In genomic region chr15:102975688-102976111, GRCm38 (mm10) we compare ENCODE assay signal across 14 mouse cellular contexts. TPM values are rescaled to one million over a fixed set of nuclear protein-coding genes. Genes with fewer than 3 reads are reported as not detected.
DNase-seq lines count a peak whose midpoint lies in the region; ATAC-seq and TF ChIP-seq lines count a peak whose summit lies in the region.
"Had no signal": no experiment of that assay in that cellular context is flagged by ENCODE, and none has a peak within 500 bp of the region (broad histone marks: within the 10 kb centered on the region; RNA-seq: fewer than 3 reads in every experiment).

No protein-coding gene starts in this region.

- no peak for TF ChIP-seq EP300 in ES-Bruce4 (IDR thresholded peaks at IDR 0.05; ENCODE audit: insufficient read depth, low read depth, low read length)

- peak; percentile 42 for DNase-seq in liver, embryonic 11.5 days (ENCODE audit: low spot score)
- no peak for DNase-seq in cerebellum, adult 11-12 months
- DNase-seq in frontal cortex, adult 2 months (ENCODE audit: extremely low spot score in 1 of 2, low spot score in 1 of 2), result no peak
- DNase-seq: heart, postnatal 36 days; right cerebral cortex, postnatal 14 days; thymus, postnatal 36 days had no signal

- no peak overlapping the region for H3K27ac ChIP-seq in liver, embryonic 11.5 days (ENCODE audit: low read depth, low read length)
- no peak overlapping the region for H3K27ac ChIP-seq in liver, embryonic 12.5 days
- no peak overlapping the region for H3K27ac ChIP-seq in ES-Bruce4 (ENCODE audit: insufficient read depth, low read length)
- no peak overlapping the region for H3K27ac ChIP-seq in intestine, embryonic 15.5 days
- peak overlapping the region; percentile 73 for H3K27ac ChIP-seq in limb, embryonic 12.5 days
- H3K27ac ChIP-seq: forebrain, embryonic 13.5 days had no signal

- H3K36me3 ChIP-seq in liver, embryonic 11.5 days (ENCODE audit: control insufficient read depth, insufficient read depth, low read length), result no peaks in the 10 kb centered on the region
- H3K36me3 ChIP-seq in liver, embryonic 12.5 days, result no peaks in the 10 kb centered on the region
- no peaks in the 10 kb centered on the region for H3K36me3 ChIP-seq in ES-Bruce4 (ENCODE audit: control insufficient read depth, insufficient read depth, low read length, poor library complexity, severe bottlenecking)
- H3K36me3 ChIP-seq in intestine, embryonic 15.5 days, result no peaks in the 10 kb centered on the region
- no peaks in the 10 kb centered on the region for H3K36me3 ChIP-seq in limb, embryonic 12.5 days

- no peaks in the 10 kb centered on the region for H3K9me3 ChIP-seq in liver, embryonic 11.5 days (ENCODE audit: control insufficient read depth, low read length)
- no peaks in the 10 kb centered on the region for H3K9me3 ChIP-seq in liver, embryonic 12.5 days (replicated peaks)
- H3K9me3 ChIP-seq in ES-Bruce4 (replicated peaks; ENCODE audit: control insufficient read depth, insufficient read depth, low read length, poor library complexity, severe bottlenecking), result no peaks in the 10 kb centered on the region
- no peaks in the 10 kb centered on the region for H3K9me3 ChIP-seq in intestine, embryonic 15.5 days
- H3K9me3 ChIP-seq in limb, embryonic 12.5 days, result no peaks in the 10 kb centered on the region
- H3K9me3 ChIP-seq: forebrain, embryonic 13.5 days had no signal

- no peak overlapping the region for H3K4me3 ChIP-seq in liver, embryonic 11.5 days (ENCODE audit: low read depth, low read length)
- no peak overlapping the region for H3K4me3 ChIP-seq in liver, embryonic 12.5 days
- H3K4me3 ChIP-seq in ES-Bruce4 (ENCODE audit: low read depth, low read length), result peak overlapping the region; percentile 8
- no peak overlapping the region for H3K4me3 ChIP-seq in intestine, embryonic 15.5 days (replicated peaks)
- H3K4me3 ChIP-seq in limb, embryonic 12.5 days (replicated peaks), result peak overlapping the region; percentile 40
- H3K4me3 ChIP-seq: forebrain, embryonic 13.5 days had no signal

- 3% methylated on average over 21 of the region's 21 CpGs for WGBS in liver, embryonic 11.5 days
- WGBS in liver, embryonic 12.5 days (ENCODE audit: insufficient replicate concordance), result 3% methylated on average over 21 of the region's 21 CpGs
- WGBS in intestine, embryonic 15.5 days, result 3% methylated on average over 21 of the region's 21 CpGs
- under 1% methylated on average over 21 of the region's 21 CpGs for WGBS in limb, embryonic 12.5 days

- H3K9ac ChIP-seq in liver, embryonic 11.5 days (ENCODE audit: low read depth, low read length), result no peak overlapping the region
- H3K9ac ChIP-seq in liver, embryonic 12.5 days, result no peak overlapping the region
- no peak overlapping the region for H3K9ac ChIP-seq in ES-Bruce4 (ENCODE audit: low read depth, poor library complexity, severe bottlenecking)
- no peak overlapping the region for H3K9ac ChIP-seq in intestine, embryonic 15.5 days
- peak overlapping the region; percentile 71 for H3K9ac ChIP-seq in limb, embryonic 12.5 days (replicated peaks)
- H3K9ac ChIP-seq: forebrain, embryonic 13.5 days had no signal

- peaks cover 100% of the 10 kb centered on the region for H3K27me3 ChIP-seq in liver, embryonic 11.5 days (replicated peaks; ENCODE audit: control insufficient read depth, insufficient read depth, low read length)
- H3K27me3 ChIP-seq in liver, embryonic 12.5 days (replicated peaks), result peaks cover 100% of the 10 kb centered on the region
- peaks cover 53% of the 10 kb centered on the region for H3K27me3 ChIP-seq in ES-Bruce4 (ENCODE audit: control insufficient read depth, insufficient read depth, low read length, poor library complexity, severe bottlenecking)
- peaks cover 95% of the 10 kb centered on the region for H3K27me3 ChIP-seq in intestine, embryonic 15.5 days (replicated peaks)
- H3K27me3 ChIP-seq in limb, embryonic 12.5 days, result peaks cover 97% of the 10 kb centered on the region

- no peak for ATAC-seq in liver, embryonic 11.5 days (replicated peaks; ENCODE audit: low FRiP score)
- no peak for ATAC-seq in liver, embryonic 12.5 days
- no peak for ATAC-seq in intestine, embryonic 15.5 days
- ATAC-seq in limb, embryonic 12.5 days (ENCODE audit: insufficient number of reproducible peaks, insufficient read depth, low FRiP score, low TSS enrichment, low read depth), result no peak
- ATAC-seq in monocyte, adult 5-6 weeks (replicated peaks; ENCODE audit: insufficient number of reproducible peaks, low FRiP score, low TSS enrichment, poor library complexity, severe bottlenecking), result no peak
- ATAC-seq: forebrain, embryonic 13.5 days had no signal

- H3K4me2 ChIP-seq in liver, embryonic 11.5 days, result no peak overlapping the region
- no peak overlapping the region for H3K4me2 ChIP-seq in liver, embryonic 12.5 days
- H3K4me2 ChIP-seq in intestine, embryonic 15.5 days (replicated peaks), result peak overlapping the region; percentile 3
- peak overlapping the region; percentile 82 for H3K4me2 ChIP-seq in limb, embryonic 12.5 days
- H3K4me2 ChIP-seq: forebrain, embryonic 13.5 days had no signal

- no peak for TF ChIP-seq POLR2A in ES-Bruce4 (IDR thresholded peaks at IDR 0.05; ENCODE audit: insufficient read depth, low read length)

- no peak for TF ChIP-seq CTCF in ES-Bruce4 (IDR thresholded peaks at IDR 0.05; ENCODE audit: low read depth, low read length)

- no peaks in the 10 kb centered on the region for H3K4me1 ChIP-seq in liver, embryonic 11.5 days (replicated peaks; ENCODE audit: control insufficient read depth, insufficient read depth, low read length)
- no peaks in the 10 kb centered on the region for H3K4me1 ChIP-seq in liver, embryonic 12.5 days
- no peaks in the 10 kb centered on the region for H3K4me1 ChIP-seq in ES-Bruce4 (ENCODE audit: control insufficient read depth, insufficient read depth, low read length)
- no peaks in the 10 kb centered on the region for H3K4me1 ChIP-seq in intestine, embryonic 15.5 days (replicated peaks)
- H3K4me1 ChIP-seq in limb, embryonic 12.5 days (replicated peaks), result peaks cover 70% of the 10 kb centered on the region
- H3K4me1 ChIP-seq: forebrain, embryonic 13.5 days had no signal

RNA-seq across cellular contexts. Expression of gene Hoxc9, which starts 0.5 kb away (rescaled TPM):
- polyA plus RNA-seq in liver, embryonic 11.5 days (2014; fragmentation: Nextera tagmentation; extraction: Ambion mirVana), result 0.22 and 0.49 TPM in 2 replicates
- 0.07 TPM in 1 of 2 replicates, not detected in the other for polyA plus RNA-seq in liver, embryonic 12.5 days (2016; fragmentation: Nextera tagmentation; extraction: Ambion mirVana)
- not detected in 2 replicates for polyA plus RNA-seq in ES-Bruce4 (2011; ENCODE audit: insufficient read depth, insufficient read length, low read depth, missing spikeins)
- 1.3 and 1.4 TPM in 2 replicates for polyA plus RNA-seq in intestine, embryonic 15.5 days (2015; fragmentation: Nextera tagmentation; extraction: Ambion mirVana)
- polyA plus RNA-seq in limb, embryonic 12.5 days (2016; fragmentation: Nextera tagmentation; extraction: Ambion mirVana), result 3.6 TPM in 2 replicates
- not detected in 3 replicates for total RNA-seq in monocyte, adult 5-6 weeks (2017)
- not detected in 2 replicates for polyA plus RNA-seq in frontal cortex, adult 2 months (2012; rRNA removed)
- total RNA-seq: heart, postnatal 36 days; left cerebral cortex, postnatal 10 days had no signal
- polyA plus RNA-seq: forebrain, embryonic 13.5 days; lung, embryonic 16.5 days had no signal

RNA-seq across cellular contexts. Expression of gene Hoxc5, which starts 8.5 kb away (rescaled TPM):
- polyA plus RNA-seq in liver, embryonic 11.5 days (2014; fragmentation: Nextera tagmentation; extraction: Ambion mirVana), result 4.1 and 5.3 TPM in 2 replicates
- polyA plus RNA-seq in liver, embryonic 12.5 days (2016; fragmentation: Nextera tagmentation; extraction: Ambion mirVana), result 0.92 and 1.2 TPM in 2 replicates
- not detected in 2 replicates for polyA plus RNA-seq in ES-Bruce4 (2011; ENCODE audit: insufficient read depth, insufficient read length, low read depth, missing spikeins)
- polyA plus RNA-seq in intestine, embryonic 15.5 days (2015; fragmentation: Nextera tagmentation; extraction: Ambion mirVana), result 7.7 and 10.1 TPM in 2 replicates
- 6.3 and 12.2 TPM in 2 replicates for polyA plus RNA-seq in limb, embryonic 12.5 days (2016; fragmentation: Nextera tagmentation; extraction: Ambion mirVana)
- total RNA-seq in monocyte, adult 5-6 weeks (2017), result not detected in 3 replicates
- not detected in 2 replicates for polyA plus RNA-seq in frontal cortex, adult 2 months (2012; rRNA removed)
- total RNA-seq: heart, postnatal 36 days; left cerebral cortex, postnatal 10 days had no signal
- polyA plus RNA-seq: forebrain, embryonic 13.5 days had no signal

RNA-seq across cellular contexts. Expression of gene Hoxc10, which starts 9.1 kb away (rescaled TPM):
- 0.18 and 0.43 TPM in 2 replicates for polyA plus RNA-seq in liver, embryonic 11.5 days (2014; fragmentation: Nextera tagmentation; extraction: Ambion mirVana)
- not detected in 2 replicates for polyA plus RNA-seq in liver, embryonic 12.5 days (2016; fragmentation: Nextera tagmentation; extraction: Ambion mirVana)
- polyA plus RNA-seq in ES-Bruce4 (2011; ENCODE audit: insufficient read depth, insufficient read length, low read depth, missing spikeins), result not detected in 2 replicates
- polyA plus RNA-seq in intestine, embryonic 15.5 days (2015; fragmentation: Nextera tagmentation; extraction: Ambion mirVana), result 1.9 and 2.6 TPM in 2 replicates
- 20.7 and 21.2 TPM in 2 replicates for polyA plus RNA-seq in limb, embryonic 12.5 days (2016; fragmentation: Nextera tagmentation; extraction: Ambion mirVana)
- total RNA-seq in monocyte, adult 5-6 weeks (2017), result not detected in 3 replicates
- not detected in 2 replicates for polyA plus RNA-seq in frontal cortex, adult 2 months (2012; rRNA removed)
- total RNA-seq: heart, postnatal 36 days; left cerebral cortex, postnatal 10 days had no signal
- polyA plus RNA-seq: forebrain, embryonic 13.5 days; lung, embryonic 16.5 days had no signal

RNA-seq across cellular contexts. Expression of gene Hoxc8, which starts 14.7 kb away (rescaled TPM):
- polyA plus RNA-seq in liver, embryonic 11.5 days (2014; fragmentation: Nextera tagmentation; extraction: Ambion mirVana), result 1.3 and 1.9 TPM in 2 replicates
- polyA plus RNA-seq in liver, embryonic 12.5 days (2016; fragmentation: Nextera tagmentation; extraction: Ambion mirVana), result 0.08 and 0.22 TPM in 2 replicates
- 0.40 and 0.45 TPM in 2 replicates for polyA plus RNA-seq in ES-Bruce4 (2011; ENCODE audit: insufficient read depth, insufficient read length, low read depth, missing spikeins)
- polyA plus RNA-seq in intestine, embryonic 15.5 days (2015; fragmentation: Nextera tagmentation; extraction: Ambion mirVana), result 6.2 and 7.0 TPM in 2 replicates
- 3.9 and 4.0 TPM in 2 replicates for polyA plus RNA-seq in limb, embryonic 12.5 days (2016; fragmentation: Nextera tagmentation; extraction: Ambion mirVana)
- not detected in 3 replicates for total RNA-seq in monocyte, adult 5-6 weeks (2017)
- polyA plus RNA-seq in frontal cortex, adult 2 months (2012; rRNA removed), result not detected in 2 replicates
- total RNA-seq: heart, postnatal 36 days; left cerebral cortex, postnatal 10 days had no signal
- polyA plus RNA-seq: forebrain, embryonic 13.5 days had no signal

RNA-seq across cellular contexts. Expression of gene Hoxc11, which starts 21.5 kb away (rescaled TPM):
- polyA plus RNA-seq in liver, embryonic 11.5 days (2014; fragmentation: Nextera tagmentation; extraction: Ambion mirVana), result not detected in 2 replicates
- not detected in 2 replicates for polyA plus RNA-seq in liver, embryonic 12.5 days (2016; fragmentation: Nextera tagmentation; extraction: Ambion mirVana)
- not detected in 2 replicates for polyA plus RNA-seq in ES-Bruce4 (2011; ENCODE audit: insufficient read depth, insufficient read length, low read depth, missing spikeins)
- not detected in 2 replicates for polyA plus RNA-seq in intestine, embryonic 15.5 days (2015; fragmentation: Nextera tagmentation; extraction: Ambion mirVana)
- polyA plus RNA-seq in limb, embryonic 12.5 days (2016; fragmentation: Nextera tagmentation; extraction: Ambion mirVana), result 3.5 and 5.2 TPM in 2 replicates
- total RNA-seq in monocyte, adult 5-6 weeks (2017), result not detected in 3 replicates
- polyA plus RNA-seq in frontal cortex, adult 2 months (2012; rRNA removed), result not detected in 2 replicates
- total RNA-seq: heart, postnatal 36 days; left cerebral cortex, postnatal 10 days had no signal
- polyA plus RNA-seq: forebrain, embryonic 13.5 days; lung, embryonic 16.5 days had no signal

Comparison
In these comparisons a context has a peak if more than half of its experiments do, and no peak if none do; other contexts are left out.
1. H3K4me2 ChIP-seq: peak in intestine, embryonic 15.5 days (single experiment) and limb, embryonic 12.5 days (single experiment); none in liver, embryonic 11.5 days (single experiment) and liver, embryonic 12.5 days (single experiment).
2. H3K4me3 ChIP-seq: peak in ES-Bruce4 (single experiment) and limb, embryonic 12.5 days (single experiment); none in liver, embryonic 11.5 days (single experiment), liver, embryonic 12.5 days (single experiment) and intestine, embryonic 15.5 days (single experiment).